Mouse (Mus musculus): ENCODE measurements around the gene Fam110a.

GRCm38 (mm10) chr2:151967176-151967750 is 12.8 kb downstream of the Fam110a start:
- TF ChIP-seq CTCF (IDR thresholded peaks at IDR 0.05; ENCODE audit: low read depth) (no peak), EP300 (IDR thresholded peaks at IDR 0.05; ENCODE audit: low read depth) (no peak)

Measured in heart, postnatal 0 days (tissue).